Mouse (Mus musculus): Measurements from ENCODE around the gene Dennd4b.

DNA sequence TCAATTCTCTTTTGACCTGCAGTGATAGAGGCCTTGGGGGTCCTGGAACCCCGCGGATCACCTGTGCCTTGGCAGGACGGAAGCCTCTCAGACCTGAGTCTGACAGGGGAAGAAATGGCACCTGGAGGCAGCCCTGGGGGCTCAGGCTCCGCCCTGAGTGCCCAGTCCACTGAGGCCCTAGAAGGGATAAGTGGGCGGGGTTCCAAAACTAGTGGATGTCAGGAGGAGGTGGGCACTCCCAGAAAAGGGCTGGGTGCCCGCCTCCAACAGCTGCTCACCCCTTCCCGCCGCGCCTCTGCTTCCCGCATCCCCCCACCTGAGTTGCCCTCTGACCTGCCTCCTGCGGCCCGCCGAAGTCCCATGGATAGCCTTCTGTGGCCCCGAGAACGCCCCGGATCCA lies 11.9 kb downstream of the Dennd4b start:
- no peak for TF ChIP-seq POLR2A (IDR thresholded peaks at IDR 0.05; ENCODE audit: insufficient read length, low read depth)
- TF ChIP-seq TCF3 (IDR thresholded peaks at IDR 0.05; ENCODE audit: insufficient read length, low read depth): no peak
- TF ChIP-seq USF1 (IDR thresholded peaks at IDR 0.05; ENCODE audit: low read depth): no peak
- no peak for TF ChIP-seq MAX (IDR thresholded peaks at IDR 0.05; ENCODE audit: low read depth)
- no peak for TF ChIP-seq POLR2AphosphoS2 (IDR thresholded peaks at IDR 0.05; ENCODE audit: insufficient read length, low read depth)

Data from myocyte (in vitro differentiated cells).